Mouse (Mus musculus): Measurements from ENCODE around the gene Pmepa1.

DNA sequence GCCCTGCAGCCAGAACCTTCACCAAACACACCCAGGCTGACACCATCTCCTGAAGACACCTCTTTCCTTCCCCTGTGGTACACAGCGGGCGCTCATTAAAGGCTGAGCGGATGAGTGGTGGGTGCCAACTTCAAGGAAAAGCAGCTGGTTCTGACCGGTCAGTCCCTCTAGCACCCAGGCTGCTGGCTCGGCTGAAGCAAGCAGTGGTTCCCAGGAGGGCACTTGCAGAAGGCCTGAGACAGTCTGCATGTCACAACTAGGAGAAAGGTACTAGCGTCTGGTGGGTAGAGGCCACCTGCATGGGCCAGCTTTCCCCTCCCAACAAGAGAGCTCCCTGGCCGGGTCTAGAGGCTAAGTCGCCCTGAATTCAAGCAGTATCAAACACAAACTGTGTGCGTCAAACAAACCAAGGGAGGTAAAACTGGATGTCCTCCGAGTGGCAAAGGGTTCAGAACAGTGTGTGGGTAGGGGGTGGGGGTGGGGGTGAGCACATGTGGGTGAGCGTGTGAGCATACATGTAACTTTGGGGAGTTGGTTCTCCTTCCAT lies 3.9 kb downstream of the Pmepa1 start:
- TF ChIP-seq CTCF (IDR thresholded peaks at IDR 0.05; ENCODE audit: low read depth) (no peak), EP300 (IDR thresholded peaks at IDR 0.05; ENCODE audit: low read depth) (no peak)
